Mouse (Mus musculus): ENCODE measurements around the gene Tsc22d1. TPM values are rescaled to one million over a fixed set of nuclear protein-coding genes. Genes with fewer than 3 reads are reported as not detected.
A peak's percentile ranks its signal among the peaks of the same experiment; 100 is the strongest.

Tsc22d1 gene
- total and polyA plus RNA-seq, 2 experiments from 2014 or later = 574 to 603 TPM

- peak overlapping the region; percentile 95 for H3K4me2 ChIP-seq (ENCODE audit: low read depth, low read length, poor library complexity, severe bottlenecking)
- peak overlapping the region; percentile 69; the same call in 1 of the 2 replicates for H3K4me3 ChIP-seq (ENCODE audit: low read depth, low read length)
- TF ChIP-seq CTCF (IDR thresholded peaks at IDR 0.05) = no peak
- no peak overlapping the region for H3K27ac ChIP-seq (ENCODE audit: low read depth, low read length)
- peaks cover 15% of the 10 kb centered on the region for H3K36me3 ChIP-seq (ENCODE audit: insufficient read depth, low read length)
- H3K9ac ChIP-seq (replicated peaks; ENCODE audit: low read length, poor library complexity, severe bottlenecking) = peak overlapping the region; percentile 70; the same call in 1 of the 2 replicates
- no peaks in the 10 kb centered on the region for H3K27me3 ChIP-seq (ENCODE audit: insufficient read depth, low read length)
- DNase-seq (ENCODE audit: low spot score) = no peak
- ATAC-seq (ENCODE audit: low FRiP score) = no peak
- 78% methylated on average over 7 of the region's 7 CpGs for WGBS
- peaks cover 7% of the 10 kb centered on the region; the same call in 1 of the 2 replicates for H3K4me1 ChIP-seq (ENCODE audit: insufficient read depth, low read length)
- H3K9me3 ChIP-seq (ENCODE audit: low read length) = no peaks in the 10 kb centered on the region
Observed at GRCm38 (mm10) chr14:76507357-76507756, 92.6 kb downstream of the Tsc22d1 start.

- Histone ChIP-seq H3K36me3 (ENCODE audit: insufficient read depth, low read length) (peaks cover 15% of the 10 kb centered on the region), H3K9ac (replicated peaks; ENCODE audit: low read length, poor library complexity, severe bottlenecking) (no peak overlapping the region), H3K4me3 (ENCODE audit: low read depth, low read length) (no peak overlapping the region), H3K27me3 (ENCODE audit: insufficient read depth, low read length) (no peaks in the 10 kb centered on the region), H3K9me3 (ENCODE audit: low read length) (no peaks in the 10 kb centered on the region), H3K4me1 (ENCODE audit: insufficient read depth, low read length) (peaks cover 7% of the 10 kb centered on the region; the same call in 1 of the 2 replicates), H3K27ac (ENCODE audit: low read depth, low read length) (no peak overlapping the region), H3K4me2 (ENCODE audit: low read depth, low read length, poor library complexity, severe bottlenecking) (peak overlapping the region; percentile 95; the same call in 1 of the 2 replicates)
- TF ChIP-seq CTCF (IDR thresholded peaks at IDR 0.05) = no peak
- DNase-seq (ENCODE audit: low spot score) (no peak), ATAC-seq (ENCODE audit: low FRiP score) (no peak)
- WGBS = 74% methylated on average over 9 of the region's 9 CpGs
Observed at GRCm38 (mm10) chr14:76507804-76508500, 93.2 kb downstream of the Tsc22d1 start.

- Histone ChIP-seq H3K9ac (replicated peaks; ENCODE audit: low read length, poor library complexity, severe bottlenecking) (no peak overlapping the region), H3K9me3 (ENCODE audit: low read length) (no peaks in the 10 kb centered on the region), H3K4me1 (ENCODE audit: insufficient read depth, low read length) (peaks cover 11% of the 10 kb centered on the region; the same call in 1 of the 2 replicates), H3K27ac (ENCODE audit: low read depth, low read length) (no peak overlapping the region), H3K4me3 (ENCODE audit: low read depth, low read length) (no peak overlapping the region), H3K27me3 (ENCODE audit: insufficient read depth, low read length) (no peaks in the 10 kb centered on the region), H3K4me2 (ENCODE audit: low read depth, low read length, poor library complexity, severe bottlenecking) (no peak overlapping the region), H3K36me3 (ENCODE audit: insufficient read depth, low read length) (peaks cover 15% of the 10 kb centered on the region)
- no peak for DNase-seq (ENCODE audit: low spot score)
- TF ChIP-seq CTCF (IDR thresholded peaks at IDR 0.05) = no peak
- 66% methylated on average over 10 of the region's 10 CpGs for WGBS
- ATAC-seq (ENCODE audit: low FRiP score) = no peak
Observed at GRCm38 (mm10) chr14:76508701-76509100, 93.9 kb downstream of the Tsc22d1 start.

- no peak for TF ChIP-seq CTCF (IDR thresholded peaks at IDR 0.05)
- Histone ChIP-seq H3K4me1 (ENCODE audit: insufficient read depth, low read length) (peaks cover 11% of the 10 kb centered on the region; the same call in 1 of the 2 replicates), H3K27me3 (ENCODE audit: insufficient read depth, low read length) (no peaks in the 10 kb centered on the region), H3K9me3 (ENCODE audit: low read length) (no peaks in the 10 kb centered on the region), H3K9ac (replicated peaks; ENCODE audit: low read length, poor library complexity, severe bottlenecking) (no peak overlapping the region), H3K27ac (ENCODE audit: low read depth, low read length) (no peak overlapping the region), H3K4me3 (ENCODE audit: low read depth, low read length) (no peak overlapping the region), H3K36me3 (ENCODE audit: insufficient read depth, low read length) (peaks cover 12% of the 10 kb centered on the region), H3K4me2 (ENCODE audit: low read depth, low read length, poor library complexity, severe bottlenecking) (no peak overlapping the region)
- DNase-seq (ENCODE audit: low spot score) (no peak), ATAC-seq (ENCODE audit: low FRiP score) (no peak)
- WGBS = 78% methylated on average over 7 of the region's 7 CpGs
Observed at GRCm38 (mm10) chr14:76511971-76512370, 97.2 kb downstream of the Tsc22d1 start.

- peaks cover 5% of the 10 kb centered on the region; the same call in 1 of the 2 replicates for H3K36me3 ChIP-seq (ENCODE audit: insufficient read depth, low read length)
- peak; percentile 19; the same call in 1 of the 2 replicates for TF ChIP-seq CTCF (IDR thresholded peaks at IDR 0.05)
- ATAC-seq (ENCODE audit: low FRiP score) (peak; percentile 49), DNase-seq (ENCODE audit: low spot score) (peak; percentile 74)
- no peaks in the 10 kb centered on the region for H3K27me3 ChIP-seq (ENCODE audit: insufficient read depth, low read length)
- WGBS = 15% methylated on average over 11 of the region's 11 CpGs
- H3K9ac ChIP-seq (replicated peaks; ENCODE audit: low read length, poor library complexity, severe bottlenecking) = no peak overlapping the region
- no peak overlapping the region for H3K4me3 ChIP-seq (ENCODE audit: low read depth, low read length)
- peak overlapping the region; percentile 25 for H3K4me2 ChIP-seq (ENCODE audit: low read depth, low read length, poor library complexity, severe bottlenecking)
- H3K9me3 ChIP-seq (ENCODE audit: low read length) = no peaks in the 10 kb centered on the region
- H3K27ac ChIP-seq (ENCODE audit: low read depth, low read length) = peak overlapping the region; percentile 8; the same call in 1 of the 2 replicates
- H3K4me1 ChIP-seq (ENCODE audit: insufficient read depth, low read length) = 0 out of 2 replicates have a peak, but pooled peaks cover 4% of the 10 kb centered on the region
Observed at GRCm38 (mm10) chr14:76513395-76514049, 98.8 kb downstream of the Tsc22d1 start.

Data from midbrain, postnatal 0 days (tissue).